Mouse (Mus musculus) CH12.LX (cell line): ENCODE data around the gene Stt3a. TPM values are rescaled to one million over a fixed set of nuclear protein-coding genes. Genes with fewer than 3 reads are reported as not detected.

ENCODE experiments used
- DNase-seq: peaks from one replicate; pipeline ENCODE4 v3.0.0-alpha.2; 2013; ENCODE audit errors: extremely low read depth
- H3K27ac ChIP-seq: 2 replicates; pipeline ENCODE4 v1.5.1; 2012; ENCODE audit warnings: low read depth, mild to moderate bottlenecking, control low read depth, moderate library complexity; ENCODE audit not compliant: insufficient read depth
- H3K27me3 ChIP-seq: replicated peaks from 2 replicates; pipeline ENCODE3; 2012; ENCODE audit warnings: inconsistent platforms
- H3K36me3 ChIP-seq, 2 experiments: replicated peaks in 1 of 2; 2 replicates each; pipeline versions ENCODE3 to v1.6.1; 2012; ENCODE audit warnings: inconsistent platforms in 1 of 2, low read length in 1 of 2, mild to moderate bottlenecking in 1 of 2, mixed read lengths in 1 of 2, moderate library complexity in 1 of 2; ENCODE audit not compliant: control insufficient read depth in 1 of 2, insufficient read depth in 1 of 2
- H3K4me1 ChIP-seq, 2 experiments: 2 replicates each; pipeline ENCODE4 v1.6.1; 2012; ENCODE audit warnings: inconsistent platforms in 1 of 2, moderate library complexity in 1 of 2; ENCODE audit not compliant: insufficient read depth in 2 of 2, control insufficient read depth in 1 of 2
- H3K4me2 ChIP-seq: 2 replicates; pipeline ENCODE4 v1.6.1; 2012; ENCODE audit warnings: low read depth, mild to moderate bottlenecking, control low read depth; ENCODE audit not compliant: poor library complexity, insufficient read depth, severe bottlenecking
- H3K4me3 ChIP-seq, 3 experiments: fragments of 150-350 bp in 1 of 3; sonication (generic) in 1 of 3; replicated peaks in 1 of 3; 2 replicates each; pipeline versions ENCODE3 to v1.5.1; 2011 to 2012; ENCODE audit warnings: low read depth in 2 of 3, low read length in 2 of 3, mild to moderate bottlenecking in 2 of 3, moderate library complexity in 2 of 3, control low read depth in 1 of 3, improper control_type of control experiment in 1 of 3, inconsistent platforms in 1 of 3, mixed read lengths in 1 of 3; ENCODE audit not compliant: poor library complexity in 1 of 3
- H3K79me2 ChIP-seq: replicated peaks from 2 replicates; pipeline ENCODE4 v1.6.1; 2012; ENCODE audit warnings: mild to moderate bottlenecking, moderate library complexity; ENCODE audit not compliant: control insufficient read depth, poor library complexity, insufficient read depth, severe bottlenecking; ENCODE audit errors: extremely low read depth
- H3K9ac ChIP-seq: 2 replicates; pipeline ENCODE4 v1.6.1; 2012; ENCODE audit warnings: low read depth, mild to moderate bottlenecking, control low read depth, moderate library complexity; ENCODE audit not compliant: insufficient read depth
- H3K9me3 ChIP-seq: replicated peaks from 2 replicates; pipeline ENCODE3; 2012; ENCODE audit warnings: low read length, inconsistent platforms, mixed read lengths
- CHD1 ChIP-seq: IDR thresholded peaks from 2 replicates; pipeline ENCODE4 v1.6.1; 2012; ENCODE audit warnings: low read depth, low read length, improper control_type of control experiment, inconsistent platforms
- CTCF ChIP-seq, 2 experiments: IDR thresholded peaks in 1 of 2; conservative IDR thresholded peaks in 1 of 2; 2 replicates each; pipeline ENCODE4 v1.5.1; 2011 to 2012; ENCODE audit warnings: low read depth in 2 of 2, low read length in 2 of 2, improper control_type of control experiment in 1 of 2, inconsistent platforms in 1 of 2, mild to moderate bottlenecking in 1 of 2, moderate library complexity in 1 of 2
- E2F4 ChIP-seq: IDR thresholded peaks from 2 replicates; pipeline ENCODE4 v1.6.1; 2011; ENCODE audit warnings: low read depth, low read length, improper control_type of control experiment; ENCODE audit not compliant: insufficient replicate concordance
- EP300 ChIP-seq: IDR thresholded peaks from 2 replicates; pipeline ENCODE4 v1.6.1; 2011; ENCODE audit warnings: low read length, improper control_type of control experiment
- HCFC1 ChIP-seq: IDR thresholded peaks from 2 replicates; pipeline ENCODE4 v1.6.1; 2012; ENCODE audit warnings: low read depth, mild to moderate bottlenecking, inconsistent platforms, low read length, improper control_type of control experiment
- IRF4 ChIP-seq: IDR thresholded peaks from 2 replicates; pipeline ENCODE4 v1.6.1; 2014; ENCODE audit warnings: low read depth, mild to moderate bottlenecking, inconsistent platforms, low read length, improper control_type of control experiment
- JUN ChIP-seq: IDR thresholded peaks from 2 replicates; pipeline ENCODE4 v1.6.1; 2011; ENCODE audit warnings: low read depth, mild to moderate bottlenecking, low read length, improper control_type of control experiment, moderate library complexity; ENCODE audit not compliant: insufficient read depth
- KAT2A ChIP-seq: IDR thresholded peaks from 2 replicates; pipeline ENCODE4 v1.6.1; 2012; ENCODE audit warnings: low read length, improper control_type of control experiment, inconsistent platforms; ENCODE audit not compliant: insufficient replicate concordance
- MAFK ChIP-seq: IDR thresholded peaks from 2 replicates; pipeline ENCODE4 v1.6.1; 2011; ENCODE audit warnings: low read length, improper control_type of control experiment; ENCODE audit not compliant: insufficient replicate concordance
- NELFE ChIP-seq: IDR thresholded peaks from 2 replicates; pipeline ENCODE4 v1.6.1; 2011; ENCODE audit warnings: low read depth, low read length, improper control_type of control experiment
- NRF1 ChIP-seq: IDR thresholded peaks from 2 replicates; pipeline ENCODE4 v1.6.1; 2014; ENCODE audit warnings: low read depth, mild to moderate bottlenecking, inconsistent platforms, low read length, improper control_type of control experiment, moderate library complexity
- POLR2A ChIP-seq: IDR thresholded peaks from 2 replicates; pipeline ENCODE4 v1.6.1; 2011; ENCODE audit warnings: low read depth, mild to moderate bottlenecking, improper control_type of control experiment, low read length
- POLR2AphosphoS2 ChIP-seq: IDR thresholded peaks from 2 replicates; pipeline ENCODE4 v1.6.1; 2011; ENCODE audit warnings: low read depth, low read length, improper control_type of control experiment
- SMC3 ChIP-seq: IDR thresholded peaks from 2 replicates; pipeline ENCODE4 v1.6.1; 2011; ENCODE audit warnings: low read depth, low read length, improper control_type of control experiment
- TBP ChIP-seq: conservative IDR thresholded peaks from 2 replicates; pipeline ENCODE4 v1.6.1; 2011; ENCODE audit warnings: low read depth, low read length, improper control_type of control experiment
- TCF12 ChIP-seq: IDR thresholded peaks from 2 replicates; pipeline ENCODE4 v1.6.1; 2014; ENCODE audit warnings: low read depth, mild to moderate bottlenecking, inconsistent platforms, low read length, improper control_type of control experiment
- UBTF ChIP-seq: IDR thresholded peaks from 2 replicates; pipeline ENCODE4 v1.6.1; 2012; ENCODE audit warnings: low read depth, mild to moderate bottlenecking, inconsistent platforms, low read length, improper control_type of control experiment, moderate library complexity
- USF2 ChIP-seq: conservative IDR thresholded peaks from 2 replicates; pipeline ENCODE4 v1.6.1; 2011; ENCODE audit warnings: low read depth, low read length, improper control_type of control experiment
- ZKSCAN1 ChIP-seq: IDR thresholded peaks from 2 replicates; pipeline ENCODE4 v1.6.1; 2012; ENCODE audit warnings: low read depth, inconsistent platforms, low read length, improper control_type of control experiment, borderline replicate concordance
- ZMIZ1 ChIP-seq: IDR thresholded peaks from 2 replicates; pipeline ENCODE4 v1.6.1; 2012; ENCODE audit warnings: low read depth, mild to moderate bottlenecking, inconsistent platforms, low read length, improper control_type of control experiment
- ZNF384 ChIP-seq: IDR thresholded peaks from 2 replicates; pipeline ENCODE4 v1.6.1; 2012; ENCODE audit warnings: low read depth, low read length, improper control_type of control experiment, inconsistent platforms
- dilution Hi-C: fragments of 300-500 bp; cut with MboI; formaldehyde crosslinking; loops from 2 replicates; pipeline ENCODE4 v1.14.3; 2020; ENCODE audit warnings: low sequenced_read_pairs; ENCODE audit not compliant: extremely low pct_unique_long_range_greater_than_20kb, extremely low pct_ligation_motif_present
- in situ Hi-C: fragments of 300-500 bp; cut with MboI; formaldehyde crosslinking; loops from 3 replicates; pipeline ENCODE4 v1.14.3; 2019; ENCODE audit warnings: low sequenced_read_pairs, low pct_ligation_motif_present, low pct_unique_long_range_greater_than_20kb, mixed read lengths
- polyA plus RNA-seq: library from polyadenylated mRNA; unstranded; fragments of >175 nt; gene quantifications from 2 replicates; pipeline ENCODE4 v1.2.1, GENCODE M21; 2012; ENCODE audit warnings: low read depth; ENCODE audit not compliant: insufficient read length
- total RNA-seq, 2 experiments: library from RNA; depleted of rRNA; stranded (reverse); fragments of 300-350 nt in 1 of 2; fragments of >200 nt in 1 of 2; gene quantifications; 2 replicates each; pipeline ENCODE4 v1.2.3; 2012 to 2014

Stt3a gene
- total and polyA plus RNA-seq, 3 experiments = 280 to 559 (median 395) TPM

DNA sequence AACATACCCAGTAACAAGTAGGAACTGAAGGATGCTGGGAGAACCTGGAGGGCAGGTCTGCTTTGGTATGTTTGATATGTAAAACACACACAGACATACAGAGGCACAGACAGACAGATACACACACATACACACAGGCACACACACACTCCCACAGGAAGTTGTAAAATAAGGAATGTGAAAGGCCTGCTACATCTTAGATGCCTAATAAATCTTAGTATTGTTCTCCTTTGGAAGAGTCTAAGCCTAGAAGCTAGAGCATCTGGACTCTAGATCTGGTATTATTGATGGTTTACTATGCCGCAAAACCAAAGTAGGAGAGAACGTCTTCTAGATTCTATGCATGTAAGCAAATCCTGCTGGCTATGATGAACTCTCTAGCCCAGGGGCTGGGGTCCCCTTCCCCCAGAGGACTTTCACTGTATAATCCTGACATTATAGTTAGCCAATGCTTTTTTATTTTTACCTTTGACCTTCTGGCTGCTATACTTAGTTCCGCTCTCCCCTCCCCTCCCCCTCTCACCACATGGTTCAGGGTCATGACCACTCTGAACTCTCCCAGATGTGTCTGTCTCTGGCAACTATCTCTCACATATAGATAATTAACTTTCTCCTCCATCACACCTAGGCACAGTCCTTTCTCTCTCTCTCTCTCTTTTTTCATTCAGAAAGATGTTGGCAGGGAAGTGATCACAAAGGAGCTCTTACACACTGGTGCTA lies 37.9 kb upstream of the Stt3a start:
- no peak overlapping the region for H3K9ac ChIP-seq

DNA sequence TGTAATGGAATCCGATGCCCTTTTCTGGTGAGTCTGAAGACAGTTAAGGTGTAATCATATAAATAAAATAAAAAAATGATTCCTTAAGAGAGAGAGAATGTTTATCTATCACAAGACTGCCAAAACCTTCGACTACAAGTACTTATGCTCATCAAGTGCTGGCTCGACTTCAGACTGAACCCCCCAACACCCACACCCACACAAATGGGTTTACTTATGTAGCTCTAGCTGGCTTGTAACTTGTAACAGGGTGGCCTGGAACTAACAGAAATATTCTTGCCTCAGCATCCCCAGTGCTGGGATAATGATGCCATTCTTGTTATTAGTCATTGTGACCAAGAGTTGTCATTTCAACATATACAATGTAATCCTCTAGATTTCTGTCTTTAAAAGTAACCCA lies 36.4 kb upstream of the Stt3a start:
- no peak for TF ChIP-seq ZKSCAN1
- no peak for DNase-seq
- no peak overlapping the region for H3K9ac ChIP-seq

More for the DNA sequence above, 37.9 kb upstream of the Stt3a start:
- no peak overlapping the region for H3K4me2 ChIP-seq
- H3K9me3 ChIP-seq = peaks cover 3% of the 10 kb centered on the region
- no peaks in the 10 kb centered on the region for H3K36me3 ChIP-seq
- no peaks in the 10 kb centered on the region for H3K27me3 ChIP-seq
- no peaks in the 10 kb centered on the region; a peak in 2 of 4 replicates for H3K4me1 ChIP-seq
- TF ChIP-seq E2F4 = no peak
- no peak for TF ChIP-seq POLR2A
- no peak for TF ChIP-seq KAT2A
- TF ChIP-seq HCFC1 = no peak
- no peak for DNase-seq
- H3K27ac ChIP-seq = no peak overlapping the region
- no peak overlapping the region for H3K4me3 ChIP-seq
- H3K79me2 ChIP-seq = no peaks in the 10 kb centered on the region
- dilution Hi-C loops (no loop called here), in situ Hi-C loops (no loop called here)

DNA sequence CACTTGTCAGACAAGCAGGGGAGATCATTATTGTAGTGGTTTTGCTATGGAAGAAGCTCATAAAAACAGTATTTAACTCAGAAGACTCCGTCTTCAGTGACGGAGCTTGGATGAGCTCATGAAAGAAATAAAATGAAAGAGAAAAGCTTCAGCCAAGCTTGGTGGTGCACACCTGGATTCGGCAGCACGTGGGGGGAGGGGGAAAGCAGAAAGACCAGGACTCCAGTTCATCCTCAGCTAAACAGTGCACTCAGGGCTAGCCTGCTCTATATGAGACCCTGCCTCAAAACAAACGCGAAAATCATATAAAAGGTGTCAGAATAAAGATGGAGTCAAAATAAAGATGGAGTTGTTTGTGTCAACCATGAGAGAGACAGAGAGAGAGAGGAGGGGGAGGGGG lies 35.9 kb upstream of the Stt3a start:
- in situ Hi-C loops = no loop called here
- Histone ChIP-seq H3K27me3 (peaks cover 2% of the 10 kb centered on the region), H3K4me1 (peaks cover 0 to 3% of the 10 kb centered on the region in 2 experiments; a peak in 2 of 4 replicates)
- TF ChIP-seq CHD1 (no peak), KAT2A (no peak), ZNF384 (no peak), ZMIZ1 (no peak), UBTF (no peak), MAFK (no peak), CTCF (conservative IDR thresholded peaks at IDR 0.05 in 1 of 2, IDR thresholded peaks at IDR 0.05 in 1 of 2; ENCODE audit: low read depth in 2 of 2, low read length in 2 of 2) (no peak), NELFE (no peak), HCFC1 (no peak), TCF12 (no peak), TBP (no peak), EP300 (no peak), JUN (no peak), USF2 (no peak), SMC3 (no peak), IRF4 (no peak), NRF1 (no peak), POLR2AphosphoS2 (no peak)
- TF ChIP-seq, all 38 proteins: peak for 0
- no peak overlapping the region for H3K27ac ChIP-seq
- H3K4me2 ChIP-seq = no peak overlapping the region
- no peak for DNase-seq
- H3K36me3 ChIP-seq = no peaks in the 10 kb centered on the region
- H3K79me2 ChIP-seq = no peaks in the 10 kb centered on the region
- dilution Hi-C loops = no loop called here
- H3K4me3 ChIP-seq = no peak overlapping the region
- no peaks in the 10 kb centered on the region for H3K9me3 ChIP-seq
- H3K9ac ChIP-seq = no peak overlapping the region

More for the DNA sequence above, 36.4 kb upstream of the Stt3a start:
- Histone ChIP-seq H3K36me3 (no peaks in the 10 kb centered on the region), H3K79me2 (no peaks in the 10 kb centered on the region), H3K4me2 (no peak overlapping the region), H3K4me3 (no peak overlapping the region), H3K27ac (no peak overlapping the region), H3K4me1 (peaks cover 0 to 3% of the 10 kb centered on the region in 2 experiments; a peak in 2 of 4 replicates), H3K9me3 (no peaks in the 10 kb centered on the region), H3K27me3 (no peaks in the 10 kb centered on the region)
- dilution Hi-C loops = no loop called here
- in situ Hi-C loops = no loop called here
